ENCODE assay signal across 8 mouse cellular contexts in genomic region chr8:70671615-70672324, GRCm38 (mm10). TPM values are rescaled to one million over a fixed set of nuclear protein-coding genes. Genes with fewer than 3 reads are reported as not detected.
DNase-seq lines count a peak whose midpoint lies in the region; ATAC-seq and TF ChIP-seq lines count a peak whose summit lies in the region.

No protein-coding gene starts in this region.

- peaks cover 69% of the 10 kb centered on the region for H3K4me1 ChIP-seq in E14TG2a.4 (replicated peaks; ENCODE audit: low read depth, low read length)

- no peaks in the 10 kb centered on the region for H3K9me3 ChIP-seq in E14TG2a.4 (ENCODE audit: low read length)

- no peak for TF ChIP-seq CTCF in E14TG2a.4 (conservative IDR thresholded peaks at IDR 0.05; ENCODE audit: low read length)

- DNase-seq in NIH3T3 (ENCODE audit: low read depth), result peak; percentile 57
- peak; percentile 60 for DNase-seq in heart, postnatal 25 days (ENCODE audit: low spot score)
- DNase-seq in lung, postnatal 10 days, result peak; percentile 75
- DNase-seq in embryo, embryonic 10.5 days (ENCODE audit: low spot score), result no peak
- no peak for DNase-seq in layer of hippocampus, adult 11-12 months (ENCODE audit: low spot score)
- no peak for DNase-seq in right cerebral cortex, adult 2 months (ENCODE audit: low spot score in 2 of 2)

- ATAC-seq in granulocyte monocyte progenitor cell, adult 5-6 weeks (replicated peaks; ENCODE audit: poor library complexity, severe bottlenecking), result no peak

- H3K27me3 ChIP-seq in E14TG2a.4 (ENCODE audit: insufficient read depth, low read length), result no peaks in the 10 kb centered on the region

- peak overlapping the region; percentile 87; the same call in 1 of the 2 replicates for H3K4me3 ChIP-seq in E14TG2a.4 (replicated peaks; ENCODE audit: low read length)

- intact Hi-C loops in heart, postnatal 25 days (cut with DNase I), result no loop called here

- peaks cover 18% of the 10 kb centered on the region for H3K36me3 ChIP-seq in E14TG2a.4 (ENCODE audit: insufficient read depth, low read length)

RNA-seq across cellular contexts. Expression of gene Lsm4, which starts 1.3 kb away (rescaled TPM):
- 10 to 100 TPM; 60.6 to 62.9 TPM for total RNA-seq in heart, postnatal 25 days (2021)
- total RNA-seq in granulocyte monocyte progenitor cell, adult 5-6 weeks (2014; fragmentation: Nextera tagmentation), result 187 and 226 TPM in 2 replicates
- 247 and 312 TPM in 2 replicates for total RNA-seq in granulocyte monocyte progenitor cell, adult 5-6 weeks (2017)

RNA-seq across cellular contexts. Expression of gene Pgpep1, which starts 11.6 kb away (rescaled TPM):
- 10 to 100 TPM; 46.8 to 47.5 TPM for total RNA-seq in heart, postnatal 25 days (2021)
- 8.5 and 31.0 TPM in 2 replicates for total RNA-seq in granulocyte monocyte progenitor cell, adult 5-6 weeks (2014; fragmentation: Nextera tagmentation)
- 6.5 and 6.9 TPM in 2 replicates for total RNA-seq in granulocyte monocyte progenitor cell, adult 5-6 weeks (2017)

RNA-seq across cellular contexts. Expression of gene Jund, which starts 27.0 kb away (rescaled TPM):
- total RNA-seq in heart, postnatal 25 days (2021), result 100 to 1,000 TPM; 136 to 141 TPM
- total RNA-seq in granulocyte monocyte progenitor cell, adult 5-6 weeks (2014; fragmentation: Nextera tagmentation), result 7.7 and 12.3 TPM in 2 replicates
- total RNA-seq in granulocyte monocyte progenitor cell, adult 5-6 weeks (2017), result 24.6 and 27.0 TPM in 2 replicates

RNA-seq across cellular contexts. Expression of gene Iqcn, which starts 31.5 kb away (rescaled TPM):
- total RNA-seq in heart, postnatal 25 days (2021), result not detected
- not detected in 2 replicates for total RNA-seq in granulocyte monocyte progenitor cell, adult 5-6 weeks (2014; fragmentation: Nextera tagmentation)
- not detected in 2 replicates for total RNA-seq in granulocyte monocyte progenitor cell, adult 5-6 weeks (2017)

RNA-seq across cellular contexts. Expression of gene Gdf15, which starts 39.5 kb away (rescaled TPM):
- total RNA-seq in heart, postnatal 25 days (2021), result under 1 TPM; 0.56 to 0.73 TPM
- total RNA-seq in granulocyte monocyte progenitor cell, adult 5-6 weeks (2014; fragmentation: Nextera tagmentation), result not detected in 2 replicates
- 0.67 TPM in 1 of 2 replicates, not detected in the other for total RNA-seq in granulocyte monocyte progenitor cell, adult 5-6 weeks (2017)

Comparison
In these comparisons a context has a peak if more than half of its experiments do, and no peak if none do; other contexts are left out.
1. DNase-seq: peak in NIH3T3 (single experiment), heart, postnatal 25 days (single experiment) and lung, postnatal 10 days (single experiment); none in embryo, embryonic 10.5 days (single experiment), layer of hippocampus, adult 11-12 months (single experiment) and right cerebral cortex, adult 2 months (0 of 2).
2. RNA of gene Jund, which starts 27.0 kb away (total RNA-seq): 136 to 141 TPM in heart, postnatal 25 days; 7.7 to 27.0 TPM in granulocyte monocyte progenitor cell, adult 5-6 weeks; every median in the first group is over 4 times any median in the second.